Mouse (Mus musculus) liver, embryonic 15.5 days (tissue): ENCODE measurements around the gene Fyttd1. TPM values are rescaled to one million over a fixed set of nuclear protein-coding genes. Genes with fewer than 3 reads are reported as not detected.
A peak's percentile ranks its signal among the peaks of the same experiment; 100 is the strongest.

Source experiments
- ATAC-seq: fragments of 200-750 bp; cut with Nextera tagmentation; 2 replicates; pipeline ENCODE4 v1.8.0; 2017; ENCODE audit warnings: moderate number of reproducible peaks, mild to moderate bottlenecking, moderate library complexity; ENCODE audit not compliant: insufficient read depth
- H3K27ac ChIP-seq: fragments of 300-500 bp; sonication (generic); replicated peaks from 2 replicates; pipeline ENCODE4 v1.5.1; 2015; ENCODE audit warnings: mild to moderate bottlenecking, inconsistent platforms
- H3K27me3 ChIP-seq: fragments of 300-500 bp; sonication (generic); 2 replicates; pipeline ENCODE4 v1.6.1; 2015; ENCODE audit warnings: mild to moderate bottlenecking, inconsistent platforms
- H3K36me3 ChIP-seq: fragments of 300-500 bp; sonication (generic); replicated peaks from 2 replicates; pipeline ENCODE4 v1.6.1; 2015; ENCODE audit warnings: moderate library complexity, mild to moderate bottlenecking, inconsistent platforms
- H3K4me1 ChIP-seq: fragments of 300-500 bp; sonication (generic); replicated peaks from 2 replicates; pipeline ENCODE4 v1.6.1; 2015; ENCODE audit warnings: inconsistent platforms
- H3K4me2 ChIP-seq: fragments of 300-500 bp; sonication (generic); 2 replicates; pipeline ENCODE4 v1.6.1; 2015; ENCODE audit warnings: moderate library complexity, mild to moderate bottlenecking, inconsistent platforms
- H3K4me3 ChIP-seq: fragments of 300-500 bp; sonication (generic); replicated peaks from 2 replicates; pipeline ENCODE4 v1.5.1; 2015; ENCODE audit warnings: mild to moderate bottlenecking, inconsistent platforms
- H3K9ac ChIP-seq: fragments of 300-500 bp; sonication (generic); 2 replicates; pipeline ENCODE4 v1.6.1; 2015; ENCODE audit warnings: moderate library complexity, mild to moderate bottlenecking, inconsistent platforms
- H3K9me3 ChIP-seq: fragments of 300-500 bp; sonication (generic); replicated peaks from 2 replicates; pipeline ENCODE4 v1.6.1; 2016; ENCODE audit warnings: inconsistent platforms
- whole genome bisulfite sequencing: fragments of 180-500 bp; shearing (Covaris S2); methylation state at CpG from one replicate; pipeline ENCODE4 v1.1.7; 2015; ENCODE audit warnings: mixed read lengths; ENCODE audit not compliant: insufficient replicate concordance; 5-methylcytosine and 5-hydroxymethylcytosine counted together
- polyA plus RNA-seq: library from polyadenylated mRNA; unstranded; fragments of >200 nt; fragmentation: Nextera tagmentation; extraction: Ambion mirVana; gene quantifications from 2 replicates; pipeline ENCODE4 v1.2.1, GENCODE M21; 2015

Fyttd1 gene
- 21.0 and 26.8 TPM in 2 replicates for polyA plus RNA-seq

DNA sequence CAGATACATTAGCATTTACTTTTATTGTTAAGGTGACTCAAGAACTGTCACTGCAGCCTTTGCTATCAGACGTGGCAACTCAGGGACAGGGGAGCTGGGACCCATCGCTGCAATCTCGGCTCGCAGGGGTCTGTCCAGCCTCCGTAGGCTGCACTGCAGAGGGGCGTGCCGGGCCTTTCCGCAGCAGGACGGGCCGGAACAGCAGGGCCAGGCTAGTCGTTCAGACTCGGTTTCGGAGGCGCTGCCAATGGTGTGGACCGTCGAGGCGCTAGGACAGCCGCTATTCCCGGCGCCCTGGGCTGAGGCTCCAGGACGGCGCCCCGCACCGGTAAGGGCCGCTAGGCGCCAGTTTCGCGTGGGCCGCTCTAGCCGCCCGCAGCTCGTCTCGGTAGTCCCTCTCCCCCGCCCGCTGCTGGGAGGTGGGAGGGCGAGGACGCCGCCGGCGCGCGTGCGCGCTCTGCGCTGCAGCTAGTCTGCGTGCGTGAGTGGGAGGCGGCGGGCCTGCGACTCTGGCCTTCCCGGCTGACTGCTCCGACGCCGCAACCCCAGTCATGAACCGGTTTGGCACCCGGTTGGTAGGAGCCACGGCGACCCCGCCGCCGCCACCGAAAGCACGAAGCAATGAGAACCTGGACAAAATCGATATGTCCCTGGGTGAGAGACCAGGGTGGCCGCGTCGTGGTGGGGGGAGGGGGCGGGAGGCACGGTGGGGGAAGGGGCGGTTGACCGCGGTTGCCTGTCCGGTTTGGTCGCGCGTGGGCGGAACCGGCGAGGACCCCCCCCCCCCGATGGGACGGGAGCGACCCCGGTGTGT is at the start of gene Fyttd1, which contains the start of gene Rubcn:
Fyttd1 (plus strand) TSS at position 158 of the 814 bp plus-strand sequence.
Rubcn (minus strand) TSS at position 424 of the 814 bp plus-strand sequence.
- peak within 1 kb of the TSS; percentile 99 for H3K4me2 ChIP-seq
- peak within 1 kb of the TSS; percentile 85 for H3K4me3 ChIP-seq
- H3K27ac ChIP-seq, result peak within 1 kb of the TSS; percentile 77
- 0 out of 2 replicates have a peak, but pooled peaks cover 3% of the 10 kb centered on the region for H3K27me3 ChIP-seq
- H3K9ac ChIP-seq, result peak within 1 kb of the TSS; percentile 77
- under 1% methylated on average over 82 of the region's 83 CpGs for WGBS
- peaks cover 23% of the 10 kb centered on the region for H3K4me1 ChIP-seq
- H3K9me3 ChIP-seq, result no peaks in the 10 kb centered on the region
- ATAC-seq, result peak; percentile 95
- H3K36me3 ChIP-seq, result no peaks in the 10 kb centered on the region

DNA sequence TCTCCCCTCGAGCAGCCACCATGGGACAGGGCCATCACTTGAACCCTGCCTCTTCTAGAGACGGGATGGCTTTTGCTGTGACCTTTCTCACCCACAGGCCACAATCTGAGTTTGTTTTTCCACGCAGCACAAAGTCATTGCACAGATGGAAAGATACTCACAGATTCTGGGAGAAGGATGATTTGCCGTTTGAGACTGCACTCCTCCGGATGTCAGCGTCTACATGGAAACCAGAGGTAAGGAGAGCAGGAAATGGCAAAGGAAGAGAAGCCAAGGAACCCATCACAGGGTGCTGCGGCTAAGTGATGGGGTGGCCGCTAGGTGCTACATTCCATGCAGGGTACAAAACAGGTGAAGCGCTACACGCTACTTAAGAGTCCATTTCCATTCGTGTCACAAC is 48.2 kb upstream of the Fyttd1 start:
- no peak overlapping the region for H3K4me3 ChIP-seq
- no peak overlapping the region for H3K27ac ChIP-seq
- no peak overlapping the region for H3K9ac ChIP-seq
- no peak overlapping the region for H3K4me2 ChIP-seq
- no peaks in the 10 kb centered on the region for H3K9me3 ChIP-seq
- 77% methylated on average over 11 of the region's 11 CpGs for WGBS
- no peaks in the 10 kb centered on the region for H3K27me3 ChIP-seq
- H3K36me3 ChIP-seq, result peaks cover 27% of the 10 kb centered on the region
- no peaks in the 10 kb centered on the region for H3K4me1 ChIP-seq
- ATAC-seq, result no peak

GRCm38 (mm10) chr16:32831501-32831900 is 45.8 kb upstream of the Fyttd1 start:
- no peak overlapping the region for H3K9ac ChIP-seq
- WGBS, result 72% methylated on average over 4 of the region's 4 CpGs
- H3K27ac ChIP-seq, result no peak overlapping the region
- no peak for ATAC-seq
- peaks cover 12% of the 10 kb centered on the region; the same call in 1 of the 2 replicates for H3K36me3 ChIP-seq
- no peaks in the 10 kb centered on the region for H3K27me3 ChIP-seq
- H3K4me3 ChIP-seq, result no peak overlapping the region
- no peaks in the 10 kb centered on the region for H3K9me3 ChIP-seq
- no peaks in the 10 kb centered on the region for H3K4me1 ChIP-seq
- H3K4me2 ChIP-seq, result no peak overlapping the region

DNA sequence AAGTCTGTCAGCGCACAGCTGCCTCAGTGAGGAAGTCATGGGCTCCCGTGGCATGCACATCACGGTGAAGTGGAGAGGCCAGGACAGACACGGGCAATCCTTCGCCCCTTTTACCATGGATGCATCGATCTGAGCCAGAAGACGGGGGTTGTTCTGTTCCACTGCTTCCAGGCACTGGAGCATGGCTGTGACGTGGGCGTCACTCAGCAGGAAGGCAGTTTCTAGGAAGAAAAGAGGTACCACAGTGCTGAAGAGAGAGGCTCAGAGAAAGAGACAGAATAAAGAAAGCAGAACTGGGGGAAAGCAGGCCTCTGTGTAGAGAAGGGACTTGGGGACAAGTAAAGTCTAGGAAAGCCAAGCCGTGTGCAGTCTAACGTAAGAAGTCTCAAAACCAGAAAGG is 30.2 kb upstream of the Fyttd1 start:
- no peaks in the 10 kb centered on the region for H3K4me1 ChIP-seq
- H3K4me2 ChIP-seq, result no peak overlapping the region
- H3K36me3 ChIP-seq, result peaks cover 39% of the 10 kb centered on the region
- no peaks in the 10 kb centered on the region for H3K9me3 ChIP-seq
- no peak for ATAC-seq
- no peak overlapping the region for H3K27ac ChIP-seq
- no peak overlapping the region for H3K9ac ChIP-seq
- H3K27me3 ChIP-seq, result no peaks in the 10 kb centered on the region
- no peak overlapping the region for H3K4me3 ChIP-seq
- WGBS, result 84% methylated on average over 11 of the region's 11 CpGs

DNA sequence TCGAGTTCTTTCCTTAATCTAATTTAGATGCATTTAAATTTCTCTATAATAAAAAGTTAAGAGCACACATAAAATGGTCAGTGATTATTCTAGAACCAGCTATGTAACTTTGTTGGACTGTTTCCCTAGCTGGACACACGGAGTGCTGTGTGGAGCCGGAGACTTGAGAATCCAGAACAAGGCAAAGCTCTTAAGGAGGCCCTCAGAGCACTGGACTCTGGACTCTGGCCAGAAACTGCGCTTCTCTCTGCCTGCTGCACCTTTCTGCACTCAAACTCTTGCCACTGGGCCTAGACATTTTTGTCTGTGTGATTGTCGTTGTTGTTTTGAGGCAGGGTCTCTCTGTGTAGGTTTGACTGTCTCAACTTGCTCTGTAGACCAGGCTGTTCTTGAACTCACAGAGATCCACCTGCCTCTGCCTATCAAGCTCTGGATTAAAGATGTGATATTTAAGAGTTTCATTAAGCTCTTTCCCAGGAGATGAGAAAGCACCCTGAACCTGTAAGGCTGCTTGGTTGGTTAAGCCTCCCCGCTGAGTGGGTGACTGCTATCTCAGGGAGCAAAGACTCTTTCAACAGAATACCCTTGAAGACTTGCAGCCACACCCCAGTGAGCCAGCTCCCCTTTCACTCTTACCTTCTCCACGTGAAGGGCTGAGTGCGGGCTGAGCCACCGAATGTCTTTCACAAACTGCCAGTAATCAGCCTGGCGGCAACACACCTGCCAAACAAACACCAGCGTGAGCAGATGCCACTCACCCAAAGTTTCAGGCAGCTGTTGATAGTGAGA is 28.1 kb upstream of the Fyttd1 start:
- Histone ChIP-seq H3K27me3 (no peaks in the 10 kb centered on the region), H3K9ac (no peak overlapping the region), H3K4me3 (no peak overlapping the region), H3K4me1 (no peaks in the 10 kb centered on the region; the same call in 1 of the 2 replicates), H3K4me2 (no peak overlapping the region), H3K36me3 (peaks cover 35% of the 10 kb centered on the region), H3K9me3 (no peaks in the 10 kb centered on the region), H3K27ac (no peak overlapping the region)
- 80% methylated on average over 11 of the region's 11 CpGs for WGBS
- no peak for ATAC-seq

GRCm38 (mm10) chr16:32853492-32854049 is 23.7 kb upstream of the Fyttd1 start:
- no peak for ATAC-seq
- Histone ChIP-seq H3K4me2 (no peak overlapping the region), H3K9ac (no peak overlapping the region), H3K27ac (0 out of 2 replicates have a peak overlapping the region, but pooled peaks have one; percentile 1), H3K4me1 (peaks cover 3% of the 10 kb centered on the region; the same call in 1 of the 2 replicates), H3K4me3 (no peak overlapping the region), H3K36me3 (peaks cover 10% of the 10 kb centered on the region), H3K9me3 (no peaks in the 10 kb centered on the region), H3K27me3 (no peaks in the 10 kb centered on the region)
- 50% methylated on average over 13 of the region's 13 CpGs for WGBS

- WGBS, result 30% methylated on average over 2 of the region's 2 CpGs
Observed at GRCm38 (mm10) chr16:32854050-32854571, 23.2 kb upstream of the Fyttd1 start.

GRCm38 (mm10) chr16:32856751-32857150 is 20.5 kb upstream of the Fyttd1 start:
- 78% methylated on average over 3 of the region's 3 CpGs for WGBS
- Histone ChIP-seq H3K9ac (no peak overlapping the region), H3K4me2 (no peak overlapping the region), H3K4me3 (no peak overlapping the region), H3K4me1 (peaks cover 3% of the 10 kb centered on the region; the same call in 1 of the 2 replicates), H3K27ac (no peak overlapping the region), H3K27me3 (no peaks in the 10 kb centered on the region), H3K9me3 (no peaks in the 10 kb centered on the region), H3K36me3 (peaks cover 6% of the 10 kb centered on the region; the same call in 1 of the 2 replicates)
- no peak for ATAC-seq

More at GRCm38 (mm10) chr16:32854050-32854571, 23.2 kb upstream of the Fyttd1 start:
- Histone ChIP-seq H3K27me3 (no peaks in the 10 kb centered on the region), H3K4me1 (peaks cover 3% of the 10 kb centered on the region; the same call in 1 of the 2 replicates), H3K9me3 (no peaks in the 10 kb centered on the region), H3K9ac (no peak overlapping the region), H3K4me2 (no peak overlapping the region), H3K27ac (0 out of 2 replicates have a peak overlapping the region, but pooled peaks have one; percentile 1), H3K4me3 (no peak overlapping the region), H3K36me3 (peaks cover 5% of the 10 kb centered on the region; the same call in 1 of the 2 replicates)
- ATAC-seq, result no peak

- Histone ChIP-seq H3K4me1 (peaks cover 3% of the 10 kb centered on the region; the same call in 1 of the 2 replicates), H3K27me3 (no peaks in the 10 kb centered on the region), H3K9ac (no peak overlapping the region), H3K27ac (no peak overlapping the region), H3K9me3 (no peaks in the 10 kb centered on the region), H3K4me2 (no peak overlapping the region), H3K4me3 (no peak overlapping the region), H3K36me3 (peaks cover 6% of the 10 kb centered on the region; the same call in 1 of the 2 replicates)
- WGBS, result 60% methylated on average over 4 of the region's 4 CpGs
- ATAC-seq, result no peak
Observed at GRCm38 (mm10) chr16:32858356-32858755, 18.9 kb upstream of the Fyttd1 start.

GRCm38 (mm10) chr16:32858771-32859636 is 18.3 kb upstream of the Fyttd1 start:
- Histone ChIP-seq H3K9me3 (no peaks in the 10 kb centered on the region), H3K36me3 (peaks cover 6% of the 10 kb centered on the region; the same call in 1 of the 2 replicates), H3K4me2 (no peak overlapping the region), H3K4me3 (no peak overlapping the region), H3K9ac (no peak overlapping the region), H3K4me1 (peaks cover 3% of the 10 kb centered on the region; the same call in 1 of the 2 replicates), H3K27ac (no peak overlapping the region), H3K27me3 (no peaks in the 10 kb centered on the region)
- ATAC-seq, result no peak
- 50% methylated on average over 12 of the region's 12 CpGs for WGBS
